Mouse (Mus musculus): ENCODE data around the gene Usp2. TPM values are rescaled to one million over a fixed set of nuclear protein-coding genes. Genes with fewer than 3 reads are reported as not detected.

The Usp2 gene
- polyA plus RNA-seq, 1 experiment = 6.6 TPM

GRCm38 (mm10) chr9:44074395-44075275 is 7.8 kb downstream of the Usp2 start:
- peaks cover 5% of the 10 kb centered on the region; the same call in 1 of the 2 replicates for H3K4me1 ChIP-seq (ENCODE audit: control insufficient read depth, insufficient read depth, low read length)
- TF ChIP-seq CTCF (IDR thresholded peaks at IDR 0.05; ENCODE audit: borderline replicate concordance, insufficient read depth, low read length) (no peak), POLR2A (IDR thresholded peaks at IDR 0.05; ENCODE audit: low read depth, low read length) (no peak)
- H3K4me3 ChIP-seq (ENCODE audit: insufficient read depth, low read length) = no peak overlapping the region
- no peak overlapping the region for H3K27ac ChIP-seq (ENCODE audit: insufficient read depth, low read length)

- H3K4me1 ChIP-seq (ENCODE audit: control insufficient read depth, insufficient read depth, low read length) = peaks cover 5% of the 10 kb centered on the region; the same call in 1 of the 2 replicates
- TF ChIP-seq CTCF (IDR thresholded peaks at IDR 0.05; ENCODE audit: borderline replicate concordance, insufficient read depth, low read length) = no peak
- TF ChIP-seq POLR2A (IDR thresholded peaks at IDR 0.05; ENCODE audit: low read depth, low read length) = no peak
- H3K4me3 ChIP-seq (ENCODE audit: insufficient read depth, low read length) = no peak overlapping the region
- H3K27ac ChIP-seq (ENCODE audit: insufficient read depth, low read length) = no peak overlapping the region
Observed at GRCm38 (mm10) chr9:44075276-44075995, 8.6 kb downstream of the Usp2 start.

- TF ChIP-seq CTCF (IDR thresholded peaks at IDR 0.05; ENCODE audit: borderline replicate concordance, insufficient read depth, low read length) = no peak
- TF ChIP-seq POLR2A (IDR thresholded peaks at IDR 0.05; ENCODE audit: low read depth, low read length) = no peak
- Histone ChIP-seq H3K4me3 (ENCODE audit: insufficient read depth, low read length) (no peak overlapping the region), H3K27ac (ENCODE audit: insufficient read depth, low read length) (no peak overlapping the region), H3K4me1 (ENCODE audit: control insufficient read depth, insufficient read depth, low read length) (peaks cover 5% of the 10 kb centered on the region; the same call in 1 of the 2 replicates)
Observed at GRCm38 (mm10) chr9:44075996-44076763, 9.4 kb downstream of the Usp2 start.

- TF ChIP-seq CTCF (IDR thresholded peaks at IDR 0.05; ENCODE audit: borderline replicate concordance, insufficient read depth, low read length) = 0 out of 2 replicates have a peak, but pooled peaks have one; percentile 19
- TF ChIP-seq POLR2A (IDR thresholded peaks at IDR 0.05; ENCODE audit: low read depth, low read length) = no peak
- H3K4me1 ChIP-seq (ENCODE audit: control insufficient read depth, insufficient read depth, low read length) = peaks cover 5% of the 10 kb centered on the region; the same call in 1 of the 2 replicates
- H3K27ac ChIP-seq (ENCODE audit: insufficient read depth, low read length) = no peak overlapping the region
- H3K4me3 ChIP-seq (ENCODE audit: insufficient read depth, low read length) = no peak overlapping the region
Observed at GRCm38 (mm10) chr9:44076764-44077120, 9.9 kb downstream of the Usp2 start.

GRCm38 (mm10) chr9:44077266-44077910 is 10.6 kb downstream of the Usp2 start:
- H3K4me3 ChIP-seq (ENCODE audit: insufficient read depth, low read length) = no peak overlapping the region
- TF ChIP-seq CTCF (IDR thresholded peaks at IDR 0.05; ENCODE audit: borderline replicate concordance, insufficient read depth, low read length) (no peak), POLR2A (IDR thresholded peaks at IDR 0.05; ENCODE audit: low read depth, low read length) (no peak)
- H3K4me1 ChIP-seq (ENCODE audit: control insufficient read depth, insufficient read depth, low read length) = 0 out of 2 replicates have a peak, but pooled peaks cover 2% of the 10 kb centered on the region

GRCm38 (mm10) chr9:44078136-44078797 is 11.4 kb downstream of the Usp2 start:
- Histone ChIP-seq H3K27ac (ENCODE audit: insufficient read depth, low read length) (no peak overlapping the region), H3K4me1 (ENCODE audit: control insufficient read depth, insufficient read depth, low read length) (0 out of 2 replicates have a peak, but pooled peaks cover 2% of the 10 kb centered on the region), H3K4me3 (ENCODE audit: insufficient read depth, low read length) (no peak overlapping the region)
- no peak for TF ChIP-seq CTCF (IDR thresholded peaks at IDR 0.05; ENCODE audit: borderline replicate concordance, insufficient read depth, low read length)
- TF ChIP-seq POLR2A (IDR thresholded peaks at IDR 0.05; ENCODE audit: low read depth, low read length) = no peak

More at GRCm38 (mm10) chr9:44077266-44077910, 10.6 kb downstream of the Usp2 start:
- no peak overlapping the region for H3K27ac ChIP-seq (ENCODE audit: insufficient read depth, low read length)

GRCm38 (mm10) chr9:44078955-44079756 is 12.3 kb downstream of the Usp2 start:
- no peak for TF ChIP-seq POLR2A (IDR thresholded peaks at IDR 0.05; ENCODE audit: low read depth, low read length)
- no peak for TF ChIP-seq CTCF (IDR thresholded peaks at IDR 0.05; ENCODE audit: borderline replicate concordance, insufficient read depth, low read length)
- H3K4me3 ChIP-seq (ENCODE audit: insufficient read depth, low read length) = no peak overlapping the region
- no peak overlapping the region for H3K27ac ChIP-seq (ENCODE audit: insufficient read depth, low read length)
- peaks cover 7% of the 10 kb centered on the region for H3K4me1 ChIP-seq (ENCODE audit: control insufficient read depth, insufficient read depth, low read length)
